Mouse (Mus musculus) right cerebral cortex, postnatal 25 days (tissue): ENCODE results near the gene Ago3.
A peak's percentile ranks its signal among the peaks of the same experiment; 100 is the strongest.

Experiments
- DNase-seq: peaks from one replicate; pipeline ENCODE4 v3.0.0; 2022

The Ago3 gene

GRCm38 (mm10) chr4:126415707-126416106 lies 13.6 kb downstream of the Ago3 start:
- no peak for DNase-seq

GRCm38 (mm10) chr4:126412526-126412925 lies 16.8 kb downstream of the Ago3 start:
- DNase-seq: no peak

GRCm38 (mm10) chr4:126371497-126371896 lies 57.9 kb downstream of the Ago3 start:
- peak; percentile 4 for DNase-seq

- no peak for DNase-seq
These were observed 69.3 kb downstream of the Ago3 start for GRCm38 (mm10) chr4:126360069-126360468.

- DNase-seq: no peak
These were observed 85.9 kb downstream of the Ago3 start for GRCm38 (mm10) chr4:126343451-126343850.

GRCm38 (mm10) chr4:126339461-126339860 lies 89.9 kb downstream of the Ago3 start:
- DNase-seq: no peak

- DNase-seq: no peak
These were observed 97.0 kb downstream of the Ago3 start for GRCm38 (mm10) chr4:126332358-126332757.

GRCm38 (mm10) chr4:126331751-126332150 lies 97.6 kb downstream of the Ago3 start:
- DNase-seq: no peak

- DNase-seq: no peak
These were observed 99.1 kb downstream of the Ago3 start for GRCm38 (mm10) chr4:126330295-126330694.

GRCm38 (mm10) chr4:126326036-126326435 lies 103.3 kb downstream of the Ago3 start:
- DNase-seq: no peak

- no peak for DNase-seq
These were observed 104.0 kb downstream of the Ago3 start, which contains the start of gene Tekt2 for GRCm38 (mm10) chr4:126325281-126325861. Tekt2 (minus strand) TSS chr4:126325688.

GRCm38 (mm10) chr4:126324861-126325260 lies 104.5 kb downstream of the Ago3 start:
- DNase-seq: no peak

- no peak for DNase-seq
These were observed 106.7 kb downstream of the Ago3 start for GRCm38 (mm10) chr4:126322646-126323045.

- DNase-seq: no peak
These were observed 107.4 kb downstream of the Ago3 start for GRCm38 (mm10) chr4:126321854-126322511.

- peak; percentile 97 for DNase-seq
These were observed 108.1 kb downstream of the Ago3 start, which contains the start of gene Adprhl2 for GRCm38 (mm10) chr4:126321111-126321853. Adprhl2 (minus strand) TSS chr4:126321703.

- no peak for DNase-seq
These were observed 109.5 kb downstream of the Ago3 start for GRCm38 (mm10) chr4:126319806-126320205.

- DNase-seq: no peak
These were observed 112.8 kb downstream of the Ago3 start for GRCm38 (mm10) chr4:126316443-126317040.

GRCm38 (mm10) chr4:126315931-126316330 lies 113.4 kb downstream of the Ago3 start:
- no peak for DNase-seq

- DNase-seq: no peak
These were observed 115.0 kb downstream of the Ago3 start for GRCm38 (mm10) chr4:126314393-126314792.

GRCm38 (mm10) chr4:126313202-126313601 lies 116.2 kb downstream of the Ago3 start:
- DNase-seq: no peak

- DNase-seq: no peak
These were observed 117.7 kb downstream of the Ago3 start for GRCm38 (mm10) chr4:126311566-126312200.

- no peak for DNase-seq
These were observed 119.0 kb downstream of the Ago3 start for GRCm38 (mm10) chr4:126310344-126310743.

GRCm38 (mm10) chr4:126309922-126310309 lies 119.4 kb downstream of the Ago3 start:
- DNase-seq: peak; percentile 66
